Mouse (Mus musculus): ENCODE data around the gene Tfap2c. TPM values are rescaled to one million over a fixed set of nuclear protein-coding genes. Genes with fewer than 3 reads are reported as not detected.

Gene Tfap2c
- not detected for polyA plus RNA-seq (2017; shearing (Covaris generic))

GRCm38 (mm10) chr2:172549371-172550155, at the start of gene Tfap2c:
Gene Tfap2c (plus strand): TSS chr2:172549593.

Other genes with a start within 250 kb of the Tfap2c start
- gene Fam210b, start 204.0 kb upstream of the Tfap2c start, polyA plus RNA-seq (2017; shearing (Covaris generic)), result 24.9 TPM
- 6.9 TPM for gene Aurka, start 179.1 kb upstream of the Tfap2c start, polyA plus RNA-seq (2017; shearing (Covaris generic))
- 39.1 TPM for gene Cstf1, start 178.9 kb upstream of the Tfap2c start, polyA plus RNA-seq (2017; shearing (Covaris generic))
- gene Cass4, start 155.8 kb upstream of the Tfap2c start, polyA plus RNA-seq (2017; shearing (Covaris generic)), result 10.3 TPM
- gene Rtf2, start 109.0 kb upstream of the Tfap2c start, polyA plus RNA-seq (2017; shearing (Covaris generic)), result 162 TPM
- 7.0 TPM for gene Gcnt7, start 91.0 kb upstream of the Tfap2c start, polyA plus RNA-seq (2017; shearing (Covaris generic))
- gene Fam209, start 77.1 kb upstream of the Tfap2c start, polyA plus RNA-seq (2017; shearing (Covaris generic)), result 0.57 TPM